Mouse (Mus musculus): ENCODE data around the gene Npas3. TPM values are rescaled to one million over a fixed set of nuclear protein-coding genes. Genes with fewer than 3 reads are reported as not detected.

The Npas3 gene
- polyA plus RNA-seq, 1 experiment from 2014 or later: 4.5 TPM

GRCm38 (mm10) chr12:53527046-53527445 lies 278.6 kb downstream of the Npas3 start:
- no peaks in the 10 kb centered on the region for H3K4me1 ChIP-seq (ENCODE audit: control insufficient read depth, insufficient read depth, low read length)
- no peak overlapping the region for H3K4me2 ChIP-seq (replicated peaks; ENCODE audit: low read depth, low read length)
- no peak overlapping the region for H3K9ac ChIP-seq (replicated peaks; ENCODE audit: low read depth, low read length)
- H3K9me3 ChIP-seq (ENCODE audit: control insufficient read depth, low read depth, low read length): no peaks in the 10 kb centered on the region
- no peaks in the 10 kb centered on the region for H3K36me3 ChIP-seq (ENCODE audit: control insufficient read depth, insufficient read depth, low read length)
- H3K27ac ChIP-seq (ENCODE audit: low read length): no peak overlapping the region
- H3K4me3 ChIP-seq (ENCODE audit: low read depth, low read length): no peak overlapping the region
- no peaks in the 10 kb centered on the region for H3K27me3 ChIP-seq (ENCODE audit: control insufficient read depth, insufficient read depth, low read length)
- no peak for ATAC-seq (ENCODE audit: insufficient number of reproducible peaks, insufficient read depth, low FRiP score, low read depth)
- WGBS: 86% methylated on average over 3 of the region's 3 CpGs

GRCm38 (mm10) chr12:53529345-53529744 lies 280.9 kb downstream of the Npas3 start:
- no peak for ATAC-seq (ENCODE audit: insufficient number of reproducible peaks, insufficient read depth, low FRiP score, low read depth)
- Histone ChIP-seq H3K27me3 (ENCODE audit: control insufficient read depth, insufficient read depth, low read length) (no peaks in the 10 kb centered on the region), H3K9me3 (ENCODE audit: control insufficient read depth, low read depth, low read length) (no peaks in the 10 kb centered on the region), H3K4me2 (replicated peaks; ENCODE audit: low read depth, low read length) (no peak overlapping the region), H3K27ac (ENCODE audit: low read length) (no peak overlapping the region), H3K4me3 (ENCODE audit: low read depth, low read length) (no peak overlapping the region), H3K36me3 (ENCODE audit: control insufficient read depth, insufficient read depth, low read length) (no peaks in the 10 kb centered on the region), H3K9ac (replicated peaks; ENCODE audit: low read depth, low read length) (no peak overlapping the region), H3K4me1 (ENCODE audit: control insufficient read depth, insufficient read depth, low read length) (no peaks in the 10 kb centered on the region)
- WGBS: 75% methylated on average over 2 of the region's 2 CpGs

- H3K9ac ChIP-seq (replicated peaks; ENCODE audit: low read depth, low read length): no peak overlapping the region
- no peak overlapping the region for H3K27ac ChIP-seq (ENCODE audit: low read length)
- no peak overlapping the region for H3K4me2 ChIP-seq (replicated peaks; ENCODE audit: low read depth, low read length)
- no peak overlapping the region for H3K4me3 ChIP-seq (ENCODE audit: low read depth, low read length)
- H3K36me3 ChIP-seq (ENCODE audit: control insufficient read depth, insufficient read depth, low read length): no peaks in the 10 kb centered on the region
- H3K4me1 ChIP-seq (ENCODE audit: control insufficient read depth, insufficient read depth, low read length): no peaks in the 10 kb centered on the region
- ATAC-seq (ENCODE audit: insufficient number of reproducible peaks, insufficient read depth, low FRiP score, low read depth): no peak
- WGBS: 60% methylated on average over 5 of the region's 5 CpGs
- H3K9me3 ChIP-seq (ENCODE audit: control insufficient read depth, low read depth, low read length): no peaks in the 10 kb centered on the region
- no peaks in the 10 kb centered on the region for H3K27me3 ChIP-seq (ENCODE audit: control insufficient read depth, insufficient read depth, low read length)
Measured at GRCm38 (mm10) chr12:53536816-53537215, 288.3 kb downstream of the Npas3 start.

GRCm38 (mm10) chr12:53556359-53556758 lies 307.9 kb downstream of the Npas3 start:
- Histone ChIP-seq H3K27ac (ENCODE audit: low read length) (no peak overlapping the region), H3K9me3 (ENCODE audit: control insufficient read depth, low read depth, low read length) (no peaks in the 10 kb centered on the region), H3K4me3 (ENCODE audit: low read depth, low read length) (no peak overlapping the region), H3K27me3 (ENCODE audit: control insufficient read depth, insufficient read depth, low read length) (no peaks in the 10 kb centered on the region), H3K4me1 (ENCODE audit: control insufficient read depth, insufficient read depth, low read length) (no peaks in the 10 kb centered on the region), H3K36me3 (ENCODE audit: control insufficient read depth, insufficient read depth, low read length) (no peaks in the 10 kb centered on the region), H3K9ac (replicated peaks; ENCODE audit: low read depth, low read length) (no peak overlapping the region), H3K4me2 (replicated peaks; ENCODE audit: low read depth, low read length) (no peak overlapping the region)
- WGBS: 82% methylated on average over 2 of the region's 2 CpGs
- ATAC-seq (ENCODE audit: insufficient number of reproducible peaks, insufficient read depth, low FRiP score, low read depth): no peak

DNA sequence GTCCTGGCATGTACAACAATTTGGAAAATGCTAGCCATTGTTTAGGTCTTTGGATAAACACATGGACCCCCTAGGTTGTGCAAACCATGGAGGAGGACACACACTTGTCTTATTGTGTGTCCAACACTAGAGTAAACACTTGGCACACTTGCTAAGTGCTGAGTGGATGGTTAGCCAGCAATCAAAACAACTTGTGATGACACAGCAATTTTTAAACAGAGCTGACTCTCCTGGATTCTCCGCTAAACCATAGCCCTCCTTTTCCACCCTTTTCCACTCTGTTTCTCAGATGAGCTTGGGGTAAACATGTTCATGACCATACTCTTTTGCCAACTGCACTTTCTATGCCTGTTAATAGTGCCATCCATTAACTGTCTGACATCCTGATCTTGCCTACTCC lies 309.8 kb downstream of the Npas3 start:
- Histone ChIP-seq H3K4me3 (ENCODE audit: low read depth, low read length) (no peak overlapping the region), H3K27me3 (ENCODE audit: control insufficient read depth, insufficient read depth, low read length) (no peaks in the 10 kb centered on the region), H3K4me2 (replicated peaks; ENCODE audit: low read depth, low read length) (no peak overlapping the region), H3K4me1 (ENCODE audit: control insufficient read depth, insufficient read depth, low read length) (no peaks in the 10 kb centered on the region), H3K9me3 (ENCODE audit: control insufficient read depth, low read depth, low read length) (no peaks in the 10 kb centered on the region), H3K36me3 (ENCODE audit: control insufficient read depth, insufficient read depth, low read length) (no peaks in the 10 kb centered on the region), H3K9ac (replicated peaks; ENCODE audit: low read depth, low read length) (no peak overlapping the region), H3K27ac (ENCODE audit: low read length) (no peak overlapping the region)
- 82% methylated on average over 1 of the region's 1 CpGs for WGBS
- no peak for ATAC-seq (ENCODE audit: insufficient number of reproducible peaks, insufficient read depth, low FRiP score, low read depth)

- 77% methylated on average over 12 of the region's 12 CpGs for WGBS
- Histone ChIP-seq H3K9ac (replicated peaks; ENCODE audit: low read depth, low read length) (no peak overlapping the region), H3K4me1 (ENCODE audit: control insufficient read depth, insufficient read depth, low read length) (no peaks in the 10 kb centered on the region), H3K27ac (ENCODE audit: low read length) (no peak overlapping the region), H3K9me3 (ENCODE audit: control insufficient read depth, low read depth, low read length) (no peaks in the 10 kb centered on the region), H3K4me3 (ENCODE audit: low read depth, low read length) (no peak overlapping the region), H3K36me3 (ENCODE audit: control insufficient read depth, insufficient read depth, low read length) (no peaks in the 10 kb centered on the region), H3K4me2 (replicated peaks; ENCODE audit: low read depth, low read length) (no peak overlapping the region), H3K27me3 (ENCODE audit: control insufficient read depth, insufficient read depth, low read length) (no peaks in the 10 kb centered on the region)
- no peak for ATAC-seq (ENCODE audit: insufficient number of reproducible peaks, insufficient read depth, low FRiP score, low read depth)
Measured at GRCm38 (mm10) chr12:53566712-53567387, 318.4 kb downstream of the Npas3 start.

DNA sequence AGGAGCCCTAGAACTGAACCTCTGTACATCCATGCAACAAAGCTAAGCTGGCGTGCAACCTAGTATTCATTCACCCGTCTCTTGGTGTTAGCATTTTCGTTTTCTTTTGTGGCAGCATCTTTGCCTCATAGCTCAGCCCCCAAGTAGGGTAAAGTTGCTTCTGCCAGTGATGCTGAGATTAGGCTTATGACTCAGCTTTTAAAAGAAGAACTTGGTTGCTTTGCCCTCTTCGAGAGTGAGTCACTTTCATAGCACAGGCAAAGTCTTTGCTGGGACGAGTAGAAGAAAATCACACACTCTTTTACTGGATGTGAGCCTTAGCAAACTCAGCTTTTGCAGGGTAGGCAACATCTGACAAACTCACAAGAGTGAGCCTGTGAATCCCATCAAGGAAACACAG lies 332.7 kb downstream of the Npas3 start:
- H3K4me3 ChIP-seq (ENCODE audit: low read depth, low read length): no peak overlapping the region
- no peaks in the 10 kb centered on the region for H3K36me3 ChIP-seq (ENCODE audit: control insufficient read depth, insufficient read depth, low read length)
- no peaks in the 10 kb centered on the region for H3K4me1 ChIP-seq (ENCODE audit: control insufficient read depth, insufficient read depth, low read length)
- no peak for ATAC-seq (ENCODE audit: insufficient number of reproducible peaks, insufficient read depth, low FRiP score, low read depth)
- WGBS: 90% methylated on average over 5 of the region's 5 CpGs
- no peaks in the 10 kb centered on the region for H3K27me3 ChIP-seq (ENCODE audit: control insufficient read depth, insufficient read depth, low read length)
- no peak overlapping the region for H3K9ac ChIP-seq (replicated peaks; ENCODE audit: low read depth, low read length)
- H3K9me3 ChIP-seq (ENCODE audit: control insufficient read depth, low read depth, low read length): no peaks in the 10 kb centered on the region
- H3K27ac ChIP-seq (ENCODE audit: low read length): no peak overlapping the region
- no peak overlapping the region for H3K4me2 ChIP-seq (replicated peaks; ENCODE audit: low read depth, low read length)

DNA sequence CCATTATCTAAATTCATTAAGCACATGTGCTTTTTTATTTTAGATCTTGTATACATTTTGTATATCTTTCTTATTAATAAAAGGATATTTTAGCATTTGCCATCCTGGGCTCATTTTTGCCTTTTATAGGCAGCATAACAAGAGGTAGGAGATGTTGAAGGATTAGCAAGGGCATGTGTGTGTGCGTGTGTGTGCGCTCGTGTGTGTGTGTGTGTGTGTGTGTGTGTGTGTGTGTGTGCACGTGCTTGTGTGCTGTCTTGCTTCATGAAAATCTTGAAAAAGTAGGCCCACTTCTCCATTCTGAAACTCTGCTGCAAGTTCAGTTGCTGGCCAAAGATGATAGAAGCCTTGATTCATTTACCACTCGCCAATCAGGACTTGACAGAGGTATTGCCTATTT lies 338.8 kb downstream of the Npas3 start:
- Histone ChIP-seq H3K27me3 (ENCODE audit: control insufficient read depth, insufficient read depth, low read length) (no peaks in the 10 kb centered on the region), H3K36me3 (ENCODE audit: control insufficient read depth, insufficient read depth, low read length) (no peaks in the 10 kb centered on the region), H3K4me1 (ENCODE audit: control insufficient read depth, insufficient read depth, low read length) (peaks cover 5% of the 10 kb centered on the region; the same call in 1 of the 2 replicates), H3K27ac (ENCODE audit: low read length) (no peak overlapping the region), H3K9me3 (ENCODE audit: control insufficient read depth, low read depth, low read length) (no peaks in the 10 kb centered on the region), H3K4me2 (replicated peaks; ENCODE audit: low read depth, low read length) (no peak overlapping the region), H3K9ac (replicated peaks; ENCODE audit: low read depth, low read length) (no peak overlapping the region), H3K4me3 (ENCODE audit: low read depth, low read length) (no peak overlapping the region)
- 80% methylated on average over 5 of the region's 5 CpGs for WGBS
- no peak for ATAC-seq (ENCODE audit: insufficient number of reproducible peaks, insufficient read depth, low FRiP score, low read depth)

Data from stomach, embryonic 14.5 days (tissue).